Mouse (Mus musculus): ENCODE data around the gene Ubfd1. TPM values are rescaled to one million over a fixed set of nuclear protein-coding genes. Genes with fewer than 3 reads are reported as not detected.
A peak's percentile ranks its signal among the peaks of the same experiment; 100 is the strongest.

Gene Ubfd1
- 43.5 and 44.4 TPM in 2 replicates for polyA plus RNA-seq (2015; fragmentation: Nextera tagmentation; extraction: Ambion mirVana)

DNA sequence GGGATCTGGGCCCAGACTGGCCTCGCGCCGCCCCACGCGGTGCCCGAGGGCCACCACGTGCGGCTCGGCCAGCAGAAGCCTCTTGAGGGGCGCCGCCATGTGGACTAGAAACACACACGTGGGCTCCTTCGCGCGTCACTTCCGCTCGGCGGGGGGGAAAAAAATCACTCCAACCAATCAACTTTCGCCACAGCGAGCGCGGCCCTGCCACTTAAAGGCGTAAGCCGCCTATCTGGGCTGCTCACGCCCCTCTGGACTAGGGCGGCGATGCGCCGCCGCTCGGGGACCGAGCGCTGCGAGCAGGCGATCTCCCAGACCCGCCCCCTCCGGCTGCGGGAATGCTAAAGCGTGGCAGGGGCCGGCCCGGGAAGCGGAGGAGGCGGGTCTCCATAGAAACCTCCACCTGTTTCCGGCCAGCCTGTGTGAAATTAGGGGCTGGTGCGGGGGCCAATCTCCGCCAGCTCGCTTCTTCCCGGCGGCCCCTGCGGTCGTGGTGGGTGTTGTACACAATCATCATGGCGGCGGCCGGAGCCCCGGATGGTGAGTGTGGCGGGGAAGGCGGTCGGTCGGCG is at the start of gene Ubfd1, which contains the start of gene Ears2:
Gene Ubfd1, plus strand, starts transcription at position 231 of the 572 bp plus-strand sequence.
Gene Ears2, minus strand, starts transcription at position 319 of the 572 bp plus-strand sequence.
- 1% methylated on average over 51 of the region's 60 CpGs for WGBS
- Histone ChIP-seq H3K9me3 (ENCODE audit: control insufficient read depth, low read length) (no peaks in the 10 kb centered on the region), H3K36me3 (ENCODE audit: control insufficient read depth, insufficient read depth, low read length) (peaks cover 7% of the 10 kb centered on the region), H3K27me3 (ENCODE audit: control insufficient read depth, insufficient read depth, low read depth, low read length) (no peaks in the 10 kb centered on the region), H3K9ac (ENCODE audit: low read length) (peak within 1 kb of the TSS; percentile 98), H3K27ac (ENCODE audit: low read length) (peak within 1 kb of the TSS; percentile 93), H3K4me2 (ENCODE audit: low read depth, low read length) (peak within 1 kb of the TSS; percentile 66), H3K4me1 (replicated peaks; ENCODE audit: control insufficient read depth, insufficient read depth, low read length) (peaks cover 16% of the 10 kb centered on the region), H3K4me3 (ENCODE audit: low read length) (peak within 1 kb of the TSS; percentile 100)
- peak; percentile 99 for ATAC-seq (ENCODE audit: low read depth)

DNA sequence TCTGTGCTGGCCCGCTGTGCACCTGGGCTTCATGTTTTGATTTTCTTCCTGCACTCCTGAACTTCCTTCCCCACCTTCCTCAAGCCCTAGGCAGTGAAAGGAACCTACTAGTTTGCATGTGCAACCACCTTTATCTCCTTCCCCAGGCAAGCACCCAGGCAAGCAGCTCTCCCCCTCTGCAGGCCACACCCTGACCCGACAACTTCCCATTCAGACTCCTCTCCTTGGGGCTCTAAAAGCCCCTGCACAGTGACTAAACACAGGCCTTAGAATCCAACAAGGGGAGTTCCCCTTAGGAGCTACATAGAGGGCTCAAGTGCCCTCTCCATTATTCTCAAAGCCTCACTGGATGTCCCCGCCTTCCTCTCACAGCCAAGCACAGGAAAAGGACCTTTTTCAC is 48.7 kb upstream of the Ubfd1 start:
- peak; percentile 31 for ATAC-seq (ENCODE audit: low read depth)
- Histone ChIP-seq H3K4me2 (ENCODE audit: low read depth, low read length) (no peak overlapping the region), H3K27ac (ENCODE audit: low read length) (peak overlapping the region; percentile 40), H3K36me3 (ENCODE audit: control insufficient read depth, insufficient read depth, low read length) (no peaks in the 10 kb centered on the region), H3K9me3 (ENCODE audit: control insufficient read depth, low read length) (no peaks in the 10 kb centered on the region), H3K4me1 (replicated peaks; ENCODE audit: control insufficient read depth, insufficient read depth, low read length) (peaks cover 21% of the 10 kb centered on the region), H3K9ac (ENCODE audit: low read length) (no peak overlapping the region), H3K4me3 (ENCODE audit: low read length) (no peak overlapping the region), H3K27me3 (ENCODE audit: control insufficient read depth, insufficient read depth, low read depth, low read length) (no peaks in the 10 kb centered on the region)
- WGBS, result 46% methylated on average over 3 of the region's 3 CpGs

DNA sequence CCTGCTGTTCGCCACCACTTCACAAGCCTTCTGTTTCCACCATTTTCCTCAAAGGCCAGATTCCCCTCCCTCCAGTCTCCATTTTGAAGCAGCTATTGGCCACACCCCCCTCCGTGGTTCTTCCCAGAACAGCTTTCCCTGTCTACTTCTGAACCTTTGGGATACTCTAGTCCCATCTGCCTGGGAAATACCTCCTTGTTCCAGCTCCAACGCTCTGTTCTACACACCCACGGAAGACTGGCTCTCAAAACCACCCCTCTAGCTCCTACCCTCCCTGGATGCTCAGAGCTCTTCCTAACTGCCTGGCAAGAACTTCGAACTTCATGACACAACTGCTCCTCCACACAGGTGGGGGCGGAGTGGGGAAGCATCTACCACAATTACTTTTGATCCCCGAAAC is 48.0 kb upstream of the Ubfd1 start:
- WGBS, result 80% methylated on average over 7 of the region's 7 CpGs
- H3K27ac ChIP-seq (ENCODE audit: low read length), result no peak overlapping the region
- H3K4me1 ChIP-seq (replicated peaks; ENCODE audit: control insufficient read depth, insufficient read depth, low read length), result peaks cover 21% of the 10 kb centered on the region

DNA sequence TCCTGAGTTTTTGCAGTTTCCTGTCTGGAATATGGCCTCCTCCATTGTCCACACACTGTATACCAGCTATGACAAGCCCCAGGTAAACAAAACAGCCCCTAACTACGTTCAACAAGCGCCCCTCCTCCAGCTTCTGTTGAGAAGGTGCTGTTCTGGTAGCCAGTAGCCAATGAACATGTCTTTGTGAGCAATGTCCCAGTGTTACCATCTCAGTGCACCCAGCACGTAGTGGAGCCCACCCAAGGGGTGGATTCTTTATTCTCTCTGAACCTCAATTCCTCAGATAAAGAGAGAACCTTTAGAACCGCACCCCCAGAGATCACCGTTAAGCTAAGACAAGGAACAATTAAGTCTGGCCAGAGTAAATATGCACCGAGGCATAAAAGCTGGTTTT is 46.7 kb upstream of the Ubfd1 start:
- Histone ChIP-seq H3K4me3 (ENCODE audit: low read length) (peak overlapping the region; percentile 63), H3K4me2 (ENCODE audit: low read depth, low read length) (peak overlapping the region; percentile 76), H3K4me1 (replicated peaks; ENCODE audit: control insufficient read depth, insufficient read depth, low read length) (peaks cover 20% of the 10 kb centered on the region), H3K27me3 (ENCODE audit: control insufficient read depth, insufficient read depth, low read depth, low read length) (no peaks in the 10 kb centered on the region), H3K9me3 (ENCODE audit: control insufficient read depth, low read length) (no peaks in the 10 kb centered on the region), H3K36me3 (ENCODE audit: control insufficient read depth, insufficient read depth, low read length) (no peaks in the 10 kb centered on the region), H3K27ac (ENCODE audit: low read length) (peak overlapping the region; percentile 68), H3K9ac (ENCODE audit: low read length) (peak overlapping the region; percentile 70)
- 2% methylated on average over 6 of the region's 6 CpGs for WGBS
- ATAC-seq (ENCODE audit: low read depth), result peak; percentile 18

More for the DNA sequence above, 48.0 kb upstream of the Ubfd1 start:
- no peaks in the 10 kb centered on the region for H3K36me3 ChIP-seq (ENCODE audit: control insufficient read depth, insufficient read depth, low read length)
- no peak for ATAC-seq (ENCODE audit: low read depth)
- H3K9ac ChIP-seq (ENCODE audit: low read length), result no peak overlapping the region
- no peaks in the 10 kb centered on the region for H3K9me3 ChIP-seq (ENCODE audit: control insufficient read depth, low read length)
- peak overlapping the region; percentile 21 for H3K4me2 ChIP-seq (ENCODE audit: low read depth, low read length)
- no peak overlapping the region for H3K4me3 ChIP-seq (ENCODE audit: low read length)
- no peaks in the 10 kb centered on the region for H3K27me3 ChIP-seq (ENCODE audit: control insufficient read depth, insufficient read depth, low read depth, low read length)

DNA sequence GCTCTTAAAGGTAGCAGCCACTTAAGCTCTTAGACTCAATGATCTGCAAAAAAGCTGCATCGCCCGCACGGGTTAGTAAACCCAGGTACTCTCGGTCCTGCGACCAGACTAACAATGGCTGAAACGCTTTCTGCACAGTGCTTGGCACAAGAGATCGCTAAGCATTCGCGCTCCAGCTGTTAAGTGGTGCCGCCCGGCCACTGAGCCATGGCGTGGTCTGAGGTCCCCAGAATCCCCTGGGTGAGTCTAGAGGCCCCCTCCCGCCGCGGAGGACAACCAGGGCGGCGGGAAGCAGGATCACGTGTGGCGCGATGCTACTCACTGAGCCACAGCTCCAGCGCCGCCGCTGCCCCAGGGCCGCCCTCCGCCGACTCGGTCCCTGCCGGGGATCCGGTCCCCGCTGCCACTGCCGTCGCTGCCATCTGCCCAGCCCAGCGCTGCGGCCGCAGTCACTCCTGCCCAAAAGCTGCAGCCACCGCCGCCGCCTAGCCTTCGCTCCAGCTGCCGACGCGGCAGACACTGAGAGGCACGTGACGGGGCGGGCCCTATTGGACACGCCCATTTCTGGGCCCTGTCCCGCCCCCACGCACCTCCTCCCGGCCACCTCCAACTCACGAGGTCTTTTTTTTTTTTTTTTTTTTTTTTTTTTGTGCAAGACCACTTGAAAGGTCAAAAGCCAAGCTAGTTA is 46.2 kb upstream of the Ubfd1 start, which contains the start of gene Gga2:
Gene Gga2, minus strand, starts transcription at position 556 of the 688 bp plus-strand sequence.
- peak within 1 kb of the TSS; percentile 76 for H3K4me2 ChIP-seq (ENCODE audit: low read depth, low read length)
- peaks cover 18% of the 10 kb centered on the region for H3K4me1 ChIP-seq (replicated peaks; ENCODE audit: control insufficient read depth, insufficient read depth, low read length)
- under 1% methylated on average over 47 of the region's 50 CpGs for WGBS
- no peaks in the 10 kb centered on the region for H3K9me3 ChIP-seq (ENCODE audit: control insufficient read depth, low read length)
- peak; percentile 92 for ATAC-seq (ENCODE audit: low read depth)
- peak within 1 kb of the TSS; percentile 68 for H3K27ac ChIP-seq (ENCODE audit: low read length)
- peak within 1 kb of the TSS; percentile 63 for H3K4me3 ChIP-seq (ENCODE audit: low read length)
- no peaks in the 10 kb centered on the region for H3K36me3 ChIP-seq (ENCODE audit: control insufficient read depth, insufficient read depth, low read length)
- H3K9ac ChIP-seq (ENCODE audit: low read length), result peak within 1 kb of the TSS; percentile 70
- H3K27me3 ChIP-seq (ENCODE audit: control insufficient read depth, insufficient read depth, low read depth, low read length), result no peaks in the 10 kb centered on the region

DNA sequence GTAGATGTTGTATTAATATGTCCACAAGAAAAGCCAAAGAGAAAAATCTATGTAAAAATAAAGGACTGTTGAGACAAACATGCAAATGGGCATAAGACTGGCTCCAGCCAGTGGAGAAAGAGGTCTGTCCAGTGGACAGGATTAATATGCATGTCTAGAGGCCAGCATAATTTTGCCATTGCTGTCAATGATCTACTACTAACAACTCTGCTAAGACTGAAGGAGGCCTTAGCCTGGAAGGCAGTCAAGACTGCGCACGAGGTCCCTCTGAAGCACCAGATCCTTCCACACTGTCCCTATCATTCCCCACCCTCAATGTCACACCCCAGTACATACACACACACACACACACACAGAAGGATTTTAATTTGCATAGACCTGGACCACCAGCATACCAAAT is 44.8 kb upstream of the Ubfd1 start:
- no peak overlapping the region for H3K9ac ChIP-seq (ENCODE audit: low read length)
- 88% methylated on average over 2 of the region's 2 CpGs for WGBS
- H3K27ac ChIP-seq (ENCODE audit: low read length), result no peak overlapping the region
- peaks cover 16% of the 10 kb centered on the region for H3K4me1 ChIP-seq (replicated peaks; ENCODE audit: control insufficient read depth, insufficient read depth, low read length)
- no peaks in the 10 kb centered on the region for H3K9me3 ChIP-seq (ENCODE audit: control insufficient read depth, low read length)
- H3K4me2 ChIP-seq (ENCODE audit: low read depth, low read length), result no peak overlapping the region
- no peak for ATAC-seq (ENCODE audit: low read depth)
- H3K27me3 ChIP-seq (ENCODE audit: control insufficient read depth, insufficient read depth, low read depth, low read length), result no peaks in the 10 kb centered on the region
- H3K36me3 ChIP-seq (ENCODE audit: control insufficient read depth, insufficient read depth, low read length), result no peaks in the 10 kb centered on the region
- H3K4me3 ChIP-seq (ENCODE audit: low read length), result no peak overlapping the region

DNA sequence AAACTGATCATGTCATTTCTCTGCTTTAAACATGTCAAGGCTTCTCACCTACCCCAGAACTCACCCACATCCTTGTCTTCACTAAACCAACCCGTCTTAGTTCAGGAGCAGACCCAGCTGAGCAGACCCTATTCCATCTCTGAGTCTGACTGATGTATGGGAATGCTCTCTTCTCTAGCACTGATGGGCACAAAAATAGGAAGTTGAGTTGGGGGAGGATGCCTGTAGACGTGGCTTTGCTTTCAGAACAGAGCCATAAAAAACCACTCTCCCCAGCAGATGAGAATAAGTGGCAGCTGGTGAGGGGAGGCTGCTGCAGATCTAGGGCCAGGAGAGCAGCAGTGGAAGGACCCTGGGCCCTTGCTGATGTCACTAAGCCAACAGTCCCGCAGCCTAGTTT is 33.6 kb upstream of the Ubfd1 start:
- ATAC-seq (ENCODE audit: low read depth), result no peak
- 60% methylated on average over 3 of the region's 3 CpGs for WGBS
- H3K36me3 ChIP-seq (ENCODE audit: control insufficient read depth, insufficient read depth, low read length), result no peaks in the 10 kb centered on the region

DNA sequence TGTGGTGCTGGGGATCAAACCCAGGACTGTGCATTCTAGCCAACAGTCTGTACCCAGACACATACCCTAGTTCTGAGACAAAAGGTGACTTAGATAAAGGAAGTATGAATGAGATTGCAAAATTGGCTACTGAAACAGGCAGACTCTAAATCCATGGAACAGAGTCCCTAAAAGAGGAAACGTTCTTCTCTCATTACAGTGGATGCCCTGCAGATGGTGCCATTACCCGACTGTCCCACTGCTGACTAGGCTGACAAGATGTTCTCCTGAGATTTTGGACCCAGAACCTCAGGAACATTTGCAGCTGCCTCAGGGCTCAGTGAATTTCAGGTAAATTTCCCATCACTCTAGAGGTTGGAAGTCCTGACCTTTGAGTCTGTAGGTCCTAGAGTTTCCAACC is 32.6 kb upstream of the Ubfd1 start:
- Histone ChIP-seq H3K4me2 (ENCODE audit: low read depth, low read length) (no peak overlapping the region), H3K4me1 (replicated peaks; ENCODE audit: control insufficient read depth, insufficient read depth, low read length) (no peaks in the 10 kb centered on the region), H3K27me3 (ENCODE audit: control insufficient read depth, insufficient read depth, low read depth, low read length) (no peaks in the 10 kb centered on the region), H3K27ac (ENCODE audit: low read length) (no peak overlapping the region), H3K9ac (ENCODE audit: low read length) (no peak overlapping the region), H3K4me3 (ENCODE audit: low read length) (no peak overlapping the region), H3K36me3 (ENCODE audit: control insufficient read depth, insufficient read depth, low read length) (peaks cover under 1% of the 10 kb centered on the region; the same call in 1 of the 2 replicates), H3K9me3 (ENCODE audit: control insufficient read depth, low read length) (no peaks in the 10 kb centered on the region)
- WGBS, result 30% methylated on average over 2 of the region's 2 CpGs
- ATAC-seq (ENCODE audit: low read depth), result no peak

More for the DNA sequence above, 33.6 kb upstream of the Ubfd1 start:
- no peak overlapping the region for H3K27ac ChIP-seq (ENCODE audit: low read length)
- H3K9ac ChIP-seq (ENCODE audit: low read length), result no peak overlapping the region
- H3K4me2 ChIP-seq (ENCODE audit: low read depth, low read length), result no peak overlapping the region
- no peaks in the 10 kb centered on the region for H3K27me3 ChIP-seq (ENCODE audit: control insufficient read depth, insufficient read depth, low read depth, low read length)
- H3K9me3 ChIP-seq (ENCODE audit: control insufficient read depth, low read length), result no peaks in the 10 kb centered on the region
- no peak overlapping the region for H3K4me3 ChIP-seq (ENCODE audit: low read length)
- H3K4me1 ChIP-seq (replicated peaks; ENCODE audit: control insufficient read depth, insufficient read depth, low read length), result no peaks in the 10 kb centered on the region

DNA sequence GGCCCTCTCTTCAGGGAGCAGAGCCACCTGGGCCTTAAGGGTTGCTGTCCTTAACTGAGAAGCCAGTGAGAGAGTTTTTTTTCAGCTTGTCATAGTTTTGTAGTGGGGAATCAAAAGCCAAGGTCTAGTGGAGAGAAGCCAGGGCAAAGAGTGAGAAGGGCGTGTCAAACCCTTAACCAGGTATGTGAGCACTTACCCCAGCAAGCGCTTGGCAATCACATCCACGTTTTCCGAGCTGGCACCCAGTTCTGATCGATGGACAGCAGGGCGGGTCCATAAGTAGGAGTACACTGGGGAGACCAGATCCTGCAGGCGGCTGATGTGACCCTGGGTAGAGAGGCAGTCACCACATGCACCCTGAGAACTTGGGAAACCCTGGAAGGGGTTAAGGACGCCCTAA is 22.9 kb upstream of the Ubfd1 start:
- ATAC-seq (ENCODE audit: low read depth), result 0 out of 2 replicates have a peak, but pooled peaks have one; percentile 11
- H3K36me3 ChIP-seq (ENCODE audit: control insufficient read depth, insufficient read depth, low read length), result peaks cover 12% of the 10 kb centered on the region
- no peaks in the 10 kb centered on the region for H3K9me3 ChIP-seq (ENCODE audit: control insufficient read depth, low read length)
- no peak overlapping the region for H3K9ac ChIP-seq (ENCODE audit: low read length)
- H3K4me1 ChIP-seq (replicated peaks; ENCODE audit: control insufficient read depth, insufficient read depth, low read length), result no peaks in the 10 kb centered on the region
- WGBS, result 74% methylated on average over 8 of the region's 8 CpGs
- H3K4me2 ChIP-seq (ENCODE audit: low read depth, low read length), result no peak overlapping the region
- no peak overlapping the region; the same call in 1 of the 2 replicates for H3K27ac ChIP-seq (ENCODE audit: low read length)
- H3K4me3 ChIP-seq (ENCODE audit: low read length), result no peak overlapping the region
- H3K27me3 ChIP-seq (ENCODE audit: control insufficient read depth, insufficient read depth, low read depth, low read length), result no peaks in the 10 kb centered on the region

All from lung, embryonic 16.5 days (tissue).